Mouse (Mus musculus): ENCODE measurements at regions not wholly inside any gene's neighbourhood (a gene's known extent, or its start where the extent isn't known, plus 50 kb on each side); places are given as distances from the start of the nearest gene placed in this dataset.

DNA sequence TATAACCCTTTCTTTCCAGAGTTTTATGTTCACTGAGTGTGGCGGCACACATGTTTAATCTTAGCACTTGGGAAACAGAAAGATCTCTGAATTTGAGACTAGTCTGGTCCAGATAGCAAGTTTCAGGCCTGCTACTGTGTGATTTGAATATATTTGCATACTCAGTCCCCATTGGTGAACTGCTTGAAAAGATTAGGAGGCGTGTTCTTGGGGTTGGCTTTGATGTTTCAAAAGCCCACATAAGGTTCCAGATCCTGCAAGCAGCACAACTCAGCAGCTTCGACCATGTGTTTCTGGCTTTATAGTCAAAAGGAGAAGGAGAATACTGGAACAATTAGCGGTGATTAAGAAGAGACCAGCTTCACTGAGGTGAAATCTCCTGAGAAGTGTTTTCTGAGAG lies 102.3 kb upstream of the Sipa1l1 start:
- TF ChIP-seq POLR2A (IDR thresholded peaks at IDR 0.05; ENCODE audit: low read depth, low read length) (no peak), CTCF (conservative IDR thresholded peaks at IDR 0.05; ENCODE audit: insufficient read depth, insufficient read length, low read depth, low read length) (no peak)

Data from kidney, adult 2 months (tissue).